Mouse (Mus musculus) embryonic fibroblast, embryonic 13.5 days (primary cell): ENCODE measurements around the gene Fnbp1. TPM values are rescaled to one million over a fixed set of nuclear protein-coding genes. Genes with fewer than 3 reads are reported as not detected.

Source experiments
- H3K27ac ChIP-seq: 2 replicates; pipeline ENCODE4 v1.5.1; 2012; ENCODE audit warnings: low read length, control low read depth, inconsistent platforms; ENCODE audit not compliant: insufficient read depth
- H3K4me1 ChIP-seq: 2 replicates; pipeline ENCODE4 v1.6.1; 2011; ENCODE audit warnings: low read length; ENCODE audit not compliant: control insufficient read depth, insufficient read depth
- H3K4me3 ChIP-seq: 2 replicates; pipeline ENCODE4 v1.5.1; 2011; ENCODE audit warnings: mild to moderate bottlenecking, control low read depth, low read length; ENCODE audit not compliant: insufficient read depth
- CTCF ChIP-seq: IDR thresholded peaks from 2 replicates; pipeline ENCODE4 v1.5.1; 2011; ENCODE audit warnings: mild to moderate bottlenecking, control low read depth, low read length, moderate library complexity, borderline replicate concordance; ENCODE audit not compliant: insufficient read depth
- POLR2A ChIP-seq: IDR thresholded peaks from 2 replicates; pipeline ENCODE4 v1.6.1; 2011; ENCODE audit warnings: low read depth, mild to moderate bottlenecking, control low read depth, low read length, moderate library complexity
- polyA plus RNA-seq: library from polyadenylated mRNA; stranded (reverse); fragments of >200 nt; gene quantifications from 2 replicates; pipeline ENCODE4 v1.2.4, GENCODE M21; 2011; ENCODE audit warnings: low read depth; ENCODE audit not compliant: missing spikeins, insufficient read length

Fnbp1 gene
- polyA plus RNA-seq, 1 experiment = 75.6 TPM

- TF ChIP-seq CTCF = no peak
- no peak for TF ChIP-seq POLR2A
- Histone ChIP-seq H3K4me3 (no peak overlapping the region), H3K4me1 (peaks cover 7% of the 10 kb centered on the region; the same call in 1 of the 2 replicates), H3K27ac (no peak overlapping the region)
Observed at GRCm38 (mm10) chr2:31017625-31018317, 124.0 kb downstream of the Fnbp1 start.

GRCm38 (mm10) chr2:31013371-31014120 lies 128.3 kb downstream of the Fnbp1 start:
- no peak overlapping the region for H3K27ac ChIP-seq
- H3K4me1 ChIP-seq = peaks cover 10% of the 10 kb centered on the region; the same call in 1 of the 2 replicates
- no peak for TF ChIP-seq POLR2A
- no peak for TF ChIP-seq CTCF

GRCm38 (mm10) chr2:31007208-31007607 lies 134.6 kb downstream of the Fnbp1 start:
- 0 out of 2 replicates have a peak, but pooled peaks cover 3% of the 10 kb centered on the region for H3K4me1 ChIP-seq
- H3K4me3 ChIP-seq = no peak overlapping the region
- H3K27ac ChIP-seq = no peak overlapping the region
- TF ChIP-seq POLR2A = no peak
- no peak for TF ChIP-seq CTCF

More at GRCm38 (mm10) chr2:31013371-31014120, 128.3 kb downstream of the Fnbp1 start:
- no peak overlapping the region for H3K4me3 ChIP-seq

GRCm38 (mm10) chr2:31006434-31006833 lies 135.4 kb downstream of the Fnbp1 start:
- no peak overlapping the region for H3K27ac ChIP-seq
- H3K4me3 ChIP-seq = no peak overlapping the region
- TF ChIP-seq CTCF = no peak
- TF ChIP-seq POLR2A = no peak
- 0 out of 2 replicates have a peak, but pooled peaks cover 3% of the 10 kb centered on the region for H3K4me1 ChIP-seq

GRCm38 (mm10) chr2:31005453-31005852 lies 136.4 kb downstream of the Fnbp1 start:
- TF ChIP-seq POLR2A = no peak
- TF ChIP-seq CTCF = no peak
- no peak overlapping the region for H3K27ac ChIP-seq

GRCm38 (mm10) chr2:31002857-31003256 lies 139.0 kb downstream of the Fnbp1 start:
- no peak for TF ChIP-seq CTCF
- no peak for TF ChIP-seq POLR2A
- Histone ChIP-seq H3K27ac (no peak overlapping the region), H3K4me3 (no peak overlapping the region), H3K4me1 (0 out of 2 replicates have a peak, but pooled peaks cover 3% of the 10 kb centered on the region)

More at GRCm38 (mm10) chr2:31005453-31005852, 136.4 kb downstream of the Fnbp1 start:
- 0 out of 2 replicates have a peak, but pooled peaks cover 3% of the 10 kb centered on the region for H3K4me1 ChIP-seq
- no peak overlapping the region for H3K4me3 ChIP-seq

- H3K4me1 ChIP-seq = no peaks in the 10 kb centered on the region
- no peak for TF ChIP-seq POLR2A
- TF ChIP-seq CTCF = no peak
- no peak overlapping the region for H3K4me3 ChIP-seq
- H3K27ac ChIP-seq = no peak overlapping the region
Observed at GRCm38 (mm10) chr2:30998443-30999260, 143.2 kb downstream of the Fnbp1 start.

- Histone ChIP-seq H3K4me1 (no peaks in the 10 kb centered on the region), H3K4me3 (no peak overlapping the region), H3K27ac (no peak overlapping the region)
- TF ChIP-seq POLR2A = no peak
- TF ChIP-seq CTCF = no peak
Observed at GRCm38 (mm10) chr2:30995432-30995996, 146.3 kb downstream of the Fnbp1 start.

- Histone ChIP-seq H3K4me1 (no peaks in the 10 kb centered on the region), H3K4me3 (no peak overlapping the region), H3K27ac (no peak overlapping the region)
- TF ChIP-seq POLR2A (no peak), CTCF (no peak)
Observed at GRCm38 (mm10) chr2:30994853-30995252, 147.0 kb downstream of the Fnbp1 start.
